Mouse (Mus musculus) embryo, embryonic 9.5 days (tissue): ENCODE results near the gene Cdh23.

ENCODE experiments used
- DNase-seq: peaks from one replicate; pipeline ENCODE4 v3.0.0-alpha.2; 2017; ENCODE audit errors: extremely low spot score

The Cdh23 gene

GRCm38 (mm10) chr10:60635568-60636295, 60.6 kb downstream of the Cdh23 start:
- no peak for DNase-seq

GRCm38 (mm10) chr10:60634391-60634790, 61.9 kb downstream of the Cdh23 start:
- no peak for DNase-seq

DNA sequence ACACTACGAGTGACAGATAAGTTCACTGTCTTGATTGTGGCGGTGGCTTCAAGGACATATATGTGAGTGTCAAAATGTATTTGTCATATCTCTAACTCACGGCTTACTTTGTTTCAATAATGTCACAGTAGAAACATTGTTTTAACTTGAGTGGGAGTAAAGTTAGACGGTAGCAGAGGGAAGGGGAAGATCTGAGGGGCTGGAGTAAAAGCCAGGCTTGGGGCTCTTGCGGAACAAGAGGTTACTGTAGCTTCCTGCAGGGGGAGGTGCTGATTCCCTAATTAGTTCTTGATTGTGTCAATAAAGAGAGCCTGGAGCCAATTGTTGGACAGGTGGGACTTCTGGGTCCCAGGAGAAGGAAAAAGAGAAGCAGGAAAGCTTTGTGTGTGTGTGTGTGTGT, 70.2 kb downstream of the Cdh23 start:
- no peak for DNase-seq

DNA sequence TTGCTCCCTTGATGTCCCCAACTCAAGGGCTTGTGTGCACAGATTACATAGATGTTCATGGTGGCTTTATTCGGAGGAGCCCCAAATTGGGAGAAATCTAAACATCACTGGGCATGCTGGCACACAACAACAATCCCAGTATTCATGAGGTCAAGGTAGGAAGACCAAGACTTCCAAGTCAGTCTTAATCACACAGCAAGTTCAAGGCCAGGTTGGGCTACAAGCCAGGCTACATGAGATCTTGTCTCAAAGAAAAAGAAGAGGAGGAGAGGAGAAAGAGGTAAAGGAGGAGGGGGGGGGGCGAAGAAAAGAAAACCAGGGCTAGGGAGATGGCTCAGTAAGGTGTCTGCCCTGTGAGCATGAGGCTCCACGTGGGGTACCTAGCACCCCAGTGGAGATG, 70.8 kb downstream of the Cdh23 start:
- no peak for DNase-seq

- no peak for DNase-seq
These were observed 71.3 kb downstream of the Cdh23 start for GRCm38 (mm10) chr10:60624945-60625344.

DNA sequence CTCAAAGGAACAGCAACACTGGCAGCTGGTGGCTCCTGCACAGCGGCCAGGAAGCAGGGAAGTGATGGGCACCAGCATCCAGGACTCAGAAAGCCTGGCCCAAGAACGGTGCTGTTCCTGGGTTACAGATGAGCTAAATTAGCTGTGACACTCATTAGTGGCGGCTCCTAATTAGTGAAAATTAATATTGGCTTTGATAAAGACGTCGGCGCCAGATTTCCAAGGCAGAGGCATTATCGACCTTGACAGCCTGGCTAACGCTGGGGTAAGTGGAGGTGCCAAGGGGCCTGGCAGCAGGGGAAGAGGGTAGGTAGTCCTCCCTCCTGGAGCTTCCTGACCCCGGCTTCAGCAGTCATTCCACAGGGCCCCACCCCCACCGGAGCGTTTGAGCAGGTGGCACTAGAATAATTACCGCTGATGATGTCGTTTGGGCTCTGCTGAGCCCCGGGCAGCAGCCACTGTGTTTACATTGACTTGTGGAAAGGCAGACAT, 72.0 kb downstream of the Cdh23 start:
- DNase-seq = no peak

DNA sequence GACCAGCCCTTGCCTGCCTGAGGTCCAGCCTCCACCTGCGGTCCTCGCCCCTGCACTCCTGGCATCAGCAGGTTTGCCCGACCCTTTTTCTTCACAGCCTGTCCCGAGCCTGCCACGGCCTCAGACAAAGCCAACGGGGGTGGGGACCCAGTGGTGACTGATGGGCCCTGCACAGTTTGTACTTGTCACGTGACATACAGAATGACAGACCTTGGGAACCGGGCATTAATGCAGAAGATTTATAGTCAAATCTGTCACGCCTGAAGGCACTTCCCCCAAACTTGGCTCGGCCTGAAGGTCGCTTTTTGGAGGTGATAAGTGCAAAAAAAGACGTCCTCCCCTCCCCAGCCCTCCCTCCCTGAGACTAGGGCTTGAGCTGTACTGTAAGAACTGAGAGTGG, 73.5 kb downstream of the Cdh23 start:
- no peak for DNase-seq

DNA sequence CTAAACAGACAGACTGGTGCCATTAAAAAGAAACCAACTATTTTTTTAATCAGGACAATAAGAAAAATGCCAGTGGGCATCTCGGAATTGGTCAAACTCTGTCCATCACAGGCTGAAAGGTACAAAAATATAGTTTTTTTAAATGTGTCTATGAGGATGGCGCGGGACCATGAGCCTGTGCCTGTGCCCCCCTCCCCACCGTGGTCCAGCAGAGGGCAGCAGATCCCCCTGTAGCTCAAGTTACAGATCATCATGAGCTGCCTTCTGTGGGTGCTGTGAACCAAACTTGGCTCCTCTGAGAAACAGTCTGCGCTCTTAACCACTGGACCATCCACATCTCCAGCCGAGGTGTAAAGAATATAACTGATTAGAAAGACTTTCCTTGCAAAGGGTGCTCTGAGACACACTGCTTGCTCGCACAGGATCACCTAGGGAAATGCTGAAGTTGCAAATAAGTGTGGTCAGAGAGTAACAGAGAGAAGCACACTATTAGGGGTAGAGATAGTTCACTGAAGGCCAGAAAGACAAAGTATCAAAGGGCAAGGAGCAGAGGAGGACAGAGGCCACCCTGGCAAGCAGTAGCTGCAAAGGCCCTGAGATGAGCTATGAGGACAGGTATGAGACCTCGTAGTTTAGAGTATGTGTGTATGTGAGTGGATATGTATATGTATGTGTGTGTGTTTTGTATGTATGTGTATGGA, 74.7 kb downstream of the Cdh23 start:
- DNase-seq = no peak

DNA sequence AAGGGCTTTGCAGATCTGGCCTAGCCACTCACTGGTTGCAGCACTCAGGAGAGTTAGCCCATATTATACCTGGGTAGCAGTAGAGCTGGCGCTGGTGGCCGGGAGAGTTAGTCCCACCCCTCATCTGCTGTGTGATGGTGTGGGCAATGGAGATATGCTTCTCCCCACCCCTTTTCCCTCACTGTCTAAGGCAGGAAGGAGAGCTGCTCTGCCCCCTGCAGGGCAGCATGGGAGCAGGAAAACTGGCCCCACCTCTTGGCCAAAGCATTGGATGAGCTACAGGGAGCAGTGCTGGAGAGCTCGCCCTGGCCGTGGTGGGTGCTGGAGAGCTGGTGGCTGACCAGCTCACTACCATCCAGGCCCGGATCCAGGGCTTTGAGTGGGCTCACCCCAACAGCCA, 80.4 kb downstream of the Cdh23 start:
- DNase-seq = no peak

DNA sequence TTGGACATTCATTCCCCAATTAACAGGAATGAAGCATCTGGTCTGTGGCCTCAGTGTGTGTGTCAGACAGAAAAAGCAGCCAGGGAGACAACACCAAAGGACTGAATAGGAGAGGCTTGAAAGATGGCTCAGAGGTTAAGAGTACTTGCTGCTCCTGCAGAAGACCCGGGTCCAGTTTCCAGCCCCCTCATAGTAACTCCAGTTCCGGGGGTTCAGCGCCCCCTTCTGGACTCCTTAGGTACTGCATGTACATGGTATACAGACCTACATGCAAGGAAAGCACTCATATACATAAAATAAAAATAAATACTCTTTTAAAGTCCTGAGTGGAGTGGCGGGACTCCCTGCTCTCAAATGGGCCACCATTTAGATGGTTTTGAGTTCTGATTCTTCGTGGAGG, 83.4 kb downstream of the Cdh23 start:
- no peak for DNase-seq

DNA sequence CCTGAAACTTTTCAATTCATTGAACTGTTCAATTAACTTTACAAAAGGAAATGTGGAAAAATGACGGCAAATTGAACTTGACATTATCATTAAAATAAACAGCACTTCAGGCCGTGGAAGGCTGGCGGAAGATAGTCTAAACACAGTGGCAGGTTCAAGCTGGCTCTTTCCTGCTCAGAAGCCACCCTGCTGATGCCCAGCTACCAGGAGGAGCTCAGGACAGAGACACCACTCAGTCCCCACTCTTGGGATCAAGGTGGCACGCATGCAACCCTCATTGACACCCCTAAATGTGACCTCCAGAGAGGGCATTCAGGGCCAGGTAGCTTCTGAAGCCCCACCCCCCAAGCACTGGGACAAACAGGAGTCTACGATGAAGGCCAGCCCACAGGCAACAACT, 89.1 kb downstream of the Cdh23 start:
- DNase-seq = no peak

DNA sequence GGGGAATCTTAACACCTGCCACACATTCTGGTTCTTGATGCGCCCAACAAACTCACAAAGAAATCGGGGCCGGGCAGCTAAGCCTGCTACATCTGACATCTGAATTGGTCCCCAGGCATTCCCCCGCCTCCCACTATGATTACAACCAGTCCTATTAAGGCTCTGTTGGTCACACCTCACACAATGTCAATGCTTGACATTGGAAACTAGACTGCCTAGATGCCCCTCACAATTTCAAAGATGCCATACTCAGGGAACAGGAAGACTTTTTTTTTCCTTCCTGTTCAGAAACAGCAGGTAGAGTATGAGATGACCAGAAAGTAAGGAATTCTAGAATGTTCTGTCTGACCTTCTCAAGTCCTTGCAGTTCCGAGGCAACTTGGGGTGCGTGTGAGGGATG, 89.6 kb downstream of the Cdh23 start:
- no peak for DNase-seq

- DNase-seq = no peak
These were observed 94.1 kb downstream of the Cdh23 start for GRCm38 (mm10) chr10:60602235-60602634.

- no peak for DNase-seq
These were observed 101.1 kb downstream of the Cdh23 start for GRCm38 (mm10) chr10:60595166-60595565.

DNA sequence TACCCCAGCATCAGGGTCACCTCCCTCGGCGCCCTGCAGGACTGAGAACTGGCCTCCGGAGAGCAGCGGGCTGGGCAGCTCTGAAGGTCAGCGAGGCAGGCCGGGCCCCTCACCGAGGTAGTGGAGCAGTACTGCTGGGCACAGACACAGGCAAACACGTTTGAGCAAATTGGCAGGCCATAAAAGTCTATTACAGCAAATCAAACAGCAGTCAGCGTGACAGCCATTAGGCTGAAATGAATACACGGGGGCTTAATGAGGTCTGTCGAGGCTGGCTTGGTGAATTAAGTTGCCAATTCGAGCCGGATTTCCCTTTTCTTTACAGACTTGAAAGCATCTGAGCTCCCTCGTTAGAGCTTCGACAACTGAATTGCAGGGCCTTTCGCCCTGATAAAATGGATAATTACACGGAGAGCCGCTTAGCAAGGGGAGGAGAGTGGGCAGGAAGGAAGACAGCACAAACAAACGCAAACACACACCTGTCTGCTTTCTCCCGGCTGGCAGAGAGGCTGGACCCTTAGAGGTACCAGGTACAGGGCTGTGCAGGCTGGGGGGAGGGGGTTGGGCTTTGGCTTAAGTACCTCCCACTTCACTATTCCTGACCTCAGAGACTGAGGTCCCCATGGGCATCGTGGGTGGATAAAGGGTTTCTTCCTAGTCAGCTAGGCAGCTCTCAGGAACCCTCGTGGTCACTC, 103.3 kb downstream of the Cdh23 start:
- no peak for DNase-seq

- DNase-seq = no peak
These were observed 105.0 kb downstream of the Cdh23 start for GRCm38 (mm10) chr10:60591281-60591680.

- DNase-seq = no peak
These were observed 106.0 kb downstream of the Cdh23 start for GRCm38 (mm10) chr10:60590241-60590640.

GRCm38 (mm10) chr10:60585691-60586090, 110.6 kb downstream of the Cdh23 start:
- no peak for DNase-seq

DNA sequence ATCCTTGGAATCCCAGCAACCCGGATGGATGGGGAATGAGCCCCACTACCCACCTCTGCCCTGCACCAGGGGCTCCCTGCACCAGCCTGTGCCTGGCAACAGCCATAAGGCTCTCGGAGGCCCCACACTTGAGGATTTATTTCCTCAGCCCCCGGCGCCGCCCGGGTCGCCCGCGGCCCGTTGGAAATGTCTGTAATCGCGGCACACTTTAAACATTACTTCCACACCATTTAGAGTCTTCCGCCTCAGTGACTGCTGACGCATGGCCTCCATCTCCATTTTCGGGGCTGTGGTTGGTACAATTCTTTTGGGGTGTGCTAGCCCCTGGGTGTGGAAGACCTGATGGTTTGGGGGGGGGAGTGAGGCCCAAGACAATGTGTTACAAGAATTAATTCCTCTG, 113.3 kb downstream of the Cdh23 start:
- DNase-seq = no peak

- no peak for DNase-seq
These were observed 115.6 kb downstream of the Cdh23 start for GRCm38 (mm10) chr10:60580666-60581065.

- no peak for DNase-seq
These were observed 117.4 kb downstream of the Cdh23 start for GRCm38 (mm10) chr10:60578738-60579538.
